Mouse (Mus musculus) cortical plate, adult 2 months (tissue): Measurements from ENCODE around the gene Styx.

Experiments used
- CTCF ChIP-seq: fragments of 200-500 bp; IDR thresholded peaks from 2 replicates; pipeline ENCODE4 v1.5.1; 2011; ENCODE audit warnings: mild to moderate bottlenecking, control low read depth, low read length; ENCODE audit not compliant: insufficient read depth; ENCODE audit errors: extremely low read depth
- POLR2A ChIP-seq: fragments of 200-500 bp; IDR thresholded peaks from 2 replicates; pipeline ENCODE4 v1.6.1; 2011; ENCODE audit warnings: mild to moderate bottlenecking, low read length, control low read depth; ENCODE audit not compliant: insufficient read depth; ENCODE audit errors: extremely low read depth

- TF ChIP-seq CTCF, result no peak
- no peak for TF ChIP-seq POLR2A
Measured at GRCm38 (mm10) chr14:45419323-45419722, 68.4 kb downstream of the Styx start.
